Mouse (Mus musculus): ENCODE results near the gene Echdc1.
"Not testable (repeated sequence)": the region's sequence is repeated elsewhere in the genome, so short reads cannot be mapped to it uniquely, and the experiment has no call there.

Echdc1 gene

GRCm38 (mm10) chr10:29313064-29313638 lies at the start of gene Echdc1:
TSS of gene Echdc1 (plus strand) at chr10:29313166.
- peak; percentile 91 for DNase-seq

GRCm38 (mm10) chr10:29281736-29282135 lies 31.2 kb upstream of the Echdc1 start:
- no peak for DNase-seq

- DNase-seq: no peak
These were observed 27.2 kb upstream of the Echdc1 start for GRCm38 (mm10) chr10:29285757-29286156.

DNA sequence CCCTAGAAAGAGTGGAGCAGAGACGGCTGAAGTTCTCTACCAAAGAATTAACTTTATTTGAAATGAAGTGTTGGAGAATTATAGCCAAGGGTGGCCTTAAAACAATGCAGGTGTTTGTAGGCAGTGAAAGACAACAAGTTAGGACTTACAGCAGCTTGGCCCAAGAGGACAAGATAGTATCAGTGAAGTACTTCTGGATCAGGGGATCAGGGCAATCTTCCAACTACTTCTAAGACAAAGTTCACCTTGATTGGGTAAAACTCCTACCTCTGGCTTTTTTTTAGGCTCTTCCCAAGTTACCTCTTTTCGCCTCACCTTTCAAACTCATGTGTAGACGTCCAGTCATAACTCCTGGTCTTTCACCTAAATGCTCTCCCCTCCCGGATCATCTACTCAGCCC lies 10.7 kb upstream of the Echdc1 start:
- DNase-seq: no peak

- DNase-seq: no peak
These were observed 1.3 kb upstream of the Echdc1 start for GRCm38 (mm10) chr10:29311480-29312219.

- DNase-seq: no peak
These were observed 939 bp downstream of the Echdc1 start for GRCm38 (mm10) chr10:29313905-29314304.

DNA sequence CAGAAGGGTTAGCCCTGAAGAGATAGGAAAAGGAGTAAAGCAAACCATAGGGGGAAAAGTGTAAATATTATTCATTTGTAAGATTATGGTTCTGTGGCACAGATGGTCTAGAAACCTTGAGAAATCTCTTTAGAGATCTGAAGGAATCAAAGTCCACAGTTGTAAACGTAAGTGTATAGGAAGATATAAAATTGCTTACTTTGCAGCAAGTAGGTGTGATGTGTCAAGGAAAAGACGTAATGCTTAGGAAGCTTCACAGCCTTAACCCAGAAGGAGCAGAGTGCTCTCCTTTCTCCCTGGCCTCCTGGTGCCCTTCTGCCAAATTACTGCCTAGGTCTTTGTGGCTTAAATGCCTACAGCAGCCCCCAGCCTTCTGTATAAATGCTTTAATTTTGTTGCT lies 11.9 kb downstream of the Echdc1 start:
- no peak for DNase-seq

- peak; percentile 27 for DNase-seq
These were observed 20.9 kb downstream of the Echdc1 start for GRCm38 (mm10) chr10:29333836-29334235.

- DNase-seq: peak; percentile 66
These were observed 25.5 kb downstream of the Echdc1 start for GRCm38 (mm10) chr10:29338355-29339056.

DNA sequence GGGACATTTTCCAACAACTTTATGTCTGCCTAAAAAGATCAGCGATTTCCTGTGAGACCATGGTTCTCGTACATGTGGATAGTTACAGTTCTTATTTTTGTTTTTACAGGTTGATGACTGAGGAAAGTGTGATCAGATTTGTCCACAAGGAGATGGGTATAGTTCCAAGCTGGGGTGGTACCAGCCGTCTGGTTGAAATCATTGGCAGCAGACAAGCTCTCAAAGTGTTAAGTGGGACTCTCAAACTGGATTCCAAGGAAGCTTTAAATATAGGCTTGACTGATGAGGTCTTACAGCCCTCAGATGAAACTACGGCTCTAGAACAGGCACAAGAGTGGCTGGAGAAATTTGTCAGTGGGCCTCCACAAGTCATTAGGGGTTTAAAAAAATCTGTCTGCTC lies 31.3 kb downstream of the Echdc1 start:
- no peak for DNase-seq

GRCm38 (mm10) chr10:29346638-29347037 lies 33.7 kb downstream of the Echdc1 start:
- DNase-seq: no peak

DNA sequence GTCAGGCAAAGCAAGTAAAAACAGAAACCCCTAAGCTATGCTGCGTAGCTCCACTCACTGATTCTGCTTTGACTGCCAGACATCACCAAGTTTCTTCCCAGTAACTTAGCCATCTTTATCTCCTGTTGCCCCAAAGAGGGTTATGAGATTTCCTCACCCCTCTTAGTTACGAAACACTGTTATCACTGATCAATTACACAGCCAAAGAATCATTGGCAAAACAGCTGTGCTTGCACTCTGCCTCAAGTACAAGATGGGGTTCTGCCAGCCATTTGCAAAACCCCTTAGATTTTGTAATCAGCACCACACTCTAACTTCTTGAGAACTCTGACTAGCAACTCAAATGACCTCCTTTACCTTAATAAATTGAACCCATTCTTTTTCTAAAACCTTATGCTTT lies 38.5 kb downstream of the Echdc1 start:
- no peak for DNase-seq

GRCm38 (mm10) chr10:29352575-29352974 lies 39.6 kb downstream of the Echdc1 start:
- no peak for DNase-seq

DNA sequence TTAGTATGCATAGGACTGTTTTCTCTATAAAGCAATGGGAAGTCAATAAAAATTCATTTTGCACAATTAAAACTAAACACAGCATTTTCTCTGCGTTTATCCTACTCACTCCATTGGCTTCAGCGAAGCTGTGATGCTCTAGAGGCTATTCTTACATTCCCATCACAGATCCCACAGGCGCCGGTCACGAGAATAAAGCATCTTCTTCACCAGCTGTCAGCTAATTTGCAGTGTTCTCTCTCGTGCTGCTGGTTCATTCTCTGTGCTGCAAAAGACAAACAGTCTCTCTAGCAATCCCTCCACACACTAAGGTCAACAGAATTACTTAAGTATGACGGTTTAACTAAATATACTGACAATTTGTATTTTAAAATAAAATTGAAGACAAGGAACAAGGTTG lies 41.2 kb downstream of the Echdc1 start:
- no peak for DNase-seq

- no peak for DNase-seq
These were observed 48.1 kb downstream of the Echdc1 start for GRCm38 (mm10) chr10:29361095-29361463.

DNA sequence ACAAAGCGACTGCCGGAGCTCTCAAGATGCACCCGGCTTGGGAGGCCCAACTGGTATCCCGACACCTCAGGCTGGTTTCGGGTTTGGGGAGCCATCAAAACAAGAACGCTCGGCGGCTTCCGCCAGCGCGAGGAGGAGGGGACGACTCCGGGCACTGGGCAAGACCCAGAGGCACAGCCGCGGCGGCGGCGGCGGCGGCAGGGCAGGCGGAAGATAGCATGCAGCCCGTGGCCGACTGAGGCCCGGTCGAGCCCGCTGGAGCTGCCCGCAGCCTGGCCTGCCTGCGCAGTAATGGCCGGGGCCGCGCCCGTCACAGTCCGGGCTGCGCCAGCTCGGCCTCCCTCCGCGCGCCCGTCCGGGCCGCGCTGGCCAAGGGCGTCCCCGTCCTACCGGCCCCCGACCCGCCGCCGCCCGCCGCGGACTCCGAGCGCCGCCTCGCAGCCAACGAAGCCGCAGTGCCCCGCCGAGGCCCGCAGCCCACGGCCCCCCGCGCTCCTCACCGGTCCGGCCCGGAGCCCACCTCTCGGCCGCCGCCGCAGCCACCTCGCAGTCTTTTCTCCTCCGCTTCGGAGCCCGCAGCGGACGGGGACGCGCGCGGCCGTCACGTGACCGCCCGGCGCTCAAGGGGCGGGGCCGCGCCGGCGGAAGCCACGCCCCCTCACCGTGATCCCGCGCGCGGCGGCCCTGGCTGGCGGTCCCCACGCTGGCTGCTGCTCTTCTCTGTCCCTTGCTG lies 48.7 kb downstream of the Echdc1 start:
- DNase-seq: peak; percentile 95

GRCm38 (mm10) chr10:29362197-29362900 lies 49.4 kb downstream of the Echdc1 start, which contains the start of gene Rnf146:
TSS of gene Rnf146 (minus strand) at chr10:29362442.
- DNase-seq: no peak

DNA sequence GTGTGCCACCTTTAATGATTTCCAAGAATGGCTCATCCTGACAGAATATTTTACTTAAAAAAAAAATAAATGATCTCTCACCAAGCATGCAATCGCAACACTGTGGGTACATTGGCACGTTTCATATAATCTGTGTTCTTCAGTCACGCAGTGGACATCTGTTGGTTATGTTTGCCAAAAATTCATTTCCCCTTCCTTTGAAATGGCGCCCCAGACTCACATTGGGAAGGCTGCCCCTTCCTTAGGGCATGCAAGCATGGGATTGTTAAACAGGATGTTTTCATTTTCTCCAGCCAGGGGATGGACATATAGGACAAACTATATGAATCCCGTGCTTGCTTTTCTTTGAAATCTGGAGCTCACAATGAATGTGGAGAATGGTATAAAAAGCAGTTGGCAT lies 61.1 kb downstream of the Echdc1 start:
- no peak for DNase-seq

- no peak for DNase-seq
These were observed 68.6 kb downstream of the Echdc1 start for GRCm38 (mm10) chr10:29381558-29381957.

DNA sequence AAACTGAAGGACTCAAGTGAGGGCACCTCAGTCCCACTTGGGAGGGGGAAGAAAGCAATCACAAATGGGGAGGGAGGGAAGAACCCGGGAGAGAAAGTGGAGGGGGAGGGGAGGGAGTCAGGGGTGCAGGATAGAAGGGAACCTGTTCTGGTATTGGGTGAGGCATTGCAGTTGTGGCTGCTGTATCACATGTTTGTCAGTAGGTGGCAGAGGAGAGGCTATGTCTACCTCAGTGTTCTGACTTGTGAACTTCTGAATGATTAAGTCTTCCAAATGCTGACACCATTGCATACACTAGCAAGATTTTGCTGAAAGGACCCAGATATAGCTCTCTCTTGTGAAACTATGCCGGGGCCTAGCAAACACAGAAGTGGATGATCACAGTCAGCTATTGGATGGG lies 81.9 kb downstream of the Echdc1 start:
- not testable (repeated sequence) for DNase-seq

Measured in kidney, postnatal 14 days (tissue).